Mouse (Mus musculus) ES-Bruce4 (cell line): Measurements from ENCODE around the gene Ttyh3. TPM values are rescaled to one million over a fixed set of nuclear protein-coding genes. Genes with fewer than 3 reads are reported as not detected.

Source experiments
- H3K27ac ChIP-seq: 2 replicates; pipeline ENCODE4 v1.5.1; 2012; ENCODE audit warnings: low read length, inconsistent platforms; ENCODE audit not compliant: insufficient read depth
- H3K27me3 ChIP-seq: 2 replicates; pipeline ENCODE4 v1.6.1; 2012; ENCODE audit warnings: mild to moderate bottlenecking, low read length, inconsistent platforms; ENCODE audit not compliant: control insufficient read depth, poor library complexity, insufficient read depth, severe bottlenecking
- H3K36me3 ChIP-seq: 2 replicates; pipeline ENCODE4 v1.6.1; 2012; ENCODE audit warnings: inconsistent platforms, mild to moderate bottlenecking, low read length, moderate library complexity; ENCODE audit not compliant: control insufficient read depth, poor library complexity, insufficient read depth, severe bottlenecking
- H3K4me1 ChIP-seq: one replicate; pipeline ENCODE4 v1.8.1; 2011; ENCODE audit warnings: low read length; ENCODE audit not compliant: control insufficient read depth, insufficient read depth
- H3K4me3 ChIP-seq: 2 replicates; pipeline ENCODE4 v1.5.1; 2011; ENCODE audit warnings: low read depth, mild to moderate bottlenecking, low read length
- H3K9ac ChIP-seq: 2 replicates; pipeline ENCODE4 v1.6.1; 2012; ENCODE audit warnings: low read depth, mild to moderate bottlenecking, inconsistent platforms; ENCODE audit not compliant: poor library complexity, severe bottlenecking
- H3K9me3 ChIP-seq: replicated peaks from 2 replicates; pipeline ENCODE4 v1.6.1; 2012; ENCODE audit warnings: mild to moderate bottlenecking, low read length, inconsistent platforms; ENCODE audit not compliant: control insufficient read depth, poor library complexity, insufficient read depth, severe bottlenecking
- CTCF ChIP-seq: IDR thresholded peaks from one replicate; pipeline ENCODE4 v1.8.1; 2011; ENCODE audit warnings: low read depth, low read length
- EP300 ChIP-seq: IDR thresholded peaks from 2 replicates; pipeline ENCODE4 v1.6.1; 2011; ENCODE audit warnings: low read depth, low read length; ENCODE audit not compliant: insufficient read depth
- POLR2A ChIP-seq: IDR thresholded peaks from one replicate; pipeline ENCODE4 v1.8.1; 2011; ENCODE audit warnings: low read length; ENCODE audit not compliant: insufficient read depth
- polyA plus RNA-seq: library from polyadenylated mRNA; stranded (reverse); fragments of >200 nt; gene quantifications from 2 replicates; pipeline ENCODE4 v1.2.4, GENCODE M21; 2011; ENCODE audit warnings: low read depth; ENCODE audit not compliant: missing spikeins, insufficient read depth, insufficient read length

The Ttyh3 gene
- polyA plus RNA-seq, 1 experiment = 19.1 TPM

- Histone ChIP-seq H3K27ac (0 out of 2 replicates have a peak overlapping the region, but pooled peaks have one; percentile 4), H3K9me3 (no peaks in the 10 kb centered on the region), H3K27me3 (no peaks in the 10 kb centered on the region), H3K36me3 (no peaks in the 10 kb centered on the region), H3K4me3 (peak overlapping the region; percentile 80), H3K9ac (peak overlapping the region; percentile 84), H3K4me1 (peaks cover 2% of the 10 kb centered on the region)
- TF ChIP-seq POLR2A (peak; percentile 82), EP300 (no peak), CTCF (no peak)
Measured at GRCm38 (mm10) chr5:140649101-140649667, 353 bp upstream of the Ttyh3 start.

GRCm38 (mm10) chr5:140647821-140648518 is 861 bp downstream of the Ttyh3 start:
- H3K36me3 ChIP-seq = no peaks in the 10 kb centered on the region
- H3K27ac ChIP-seq = no peak overlapping the region
- H3K9ac ChIP-seq = peak overlapping the region; percentile 84
- TF ChIP-seq CTCF = no peak
- no peak for TF ChIP-seq POLR2A
- no peak for TF ChIP-seq EP300
- H3K4me1 ChIP-seq = peaks cover 2% of the 10 kb centered on the region
- H3K27me3 ChIP-seq = no peaks in the 10 kb centered on the region
- H3K9me3 ChIP-seq = no peaks in the 10 kb centered on the region
- peak overlapping the region; percentile 67 for H3K4me3 ChIP-seq

GRCm38 (mm10) chr5:140647031-140647760 is 1.6 kb downstream of the Ttyh3 start:
- H3K9me3 ChIP-seq = no peaks in the 10 kb centered on the region
- no peaks in the 10 kb centered on the region for H3K36me3 ChIP-seq
- TF ChIP-seq EP300 (no peak), CTCF (no peak), POLR2A (no peak)
- H3K27me3 ChIP-seq = no peaks in the 10 kb centered on the region
- H3K4me3 ChIP-seq = no peak overlapping the region
- no peak overlapping the region for H3K9ac ChIP-seq
- H3K27ac ChIP-seq = no peak overlapping the region
- peaks cover 2% of the 10 kb centered on the region for H3K4me1 ChIP-seq

GRCm38 (mm10) chr5:140646171-140646570 is 2.7 kb downstream of the Ttyh3 start:
- TF ChIP-seq CTCF (no peak), POLR2A (no peak), EP300 (no peak)
- Histone ChIP-seq H3K27me3 (no peaks in the 10 kb centered on the region), H3K36me3 (no peaks in the 10 kb centered on the region), H3K9ac (no peak overlapping the region), H3K9me3 (no peaks in the 10 kb centered on the region), H3K27ac (no peak overlapping the region), H3K4me1 (peaks cover 2% of the 10 kb centered on the region), H3K4me3 (no peak overlapping the region)

- TF ChIP-seq POLR2A (no peak), CTCF (no peak), EP300 (no peak)
- Histone ChIP-seq H3K9ac (no peak overlapping the region), H3K9me3 (no peaks in the 10 kb centered on the region), H3K27ac (no peak overlapping the region), H3K4me1 (peaks cover 2% of the 10 kb centered on the region), H3K27me3 (no peaks in the 10 kb centered on the region), H3K4me3 (no peak overlapping the region), H3K36me3 (no peaks in the 10 kb centered on the region)
Measured at GRCm38 (mm10) chr5:140645454-140645853, 3.4 kb downstream of the Ttyh3 start.

- Histone ChIP-seq H3K9ac (no peak overlapping the region), H3K4me1 (no peaks in the 10 kb centered on the region), H3K36me3 (no peaks in the 10 kb centered on the region), H3K9me3 (no peaks in the 10 kb centered on the region), H3K27ac (no peak overlapping the region), H3K4me3 (no peak overlapping the region), H3K27me3 (no peaks in the 10 kb centered on the region)
- no peak for TF ChIP-seq EP300
- no peak for TF ChIP-seq POLR2A
- no peak for TF ChIP-seq CTCF
Measured at GRCm38 (mm10) chr5:140644702-140645201, 4.1 kb downstream of the Ttyh3 start.
